Mouse (Mus musculus) layer of hippocampus, adult 18-20 months (tissue): ENCODE measurements around the gene Map3k6. TPM values are rescaled to one million over a fixed set of nuclear protein-coding genes. Genes with fewer than 3 reads are reported as not detected.
A peak's percentile ranks its signal among the peaks of the same experiment; 100 is the strongest.

Source experiments
- DNase-seq, 2 experiments: peaks; one replicate each; pipeline ENCODE4 v3.0.0; 2022; ENCODE audit warnings: low spot score in 2 of 2
- microRNA-seq, 2 experiments: library from miRNA; unstranded; fragments of <30 nt; microRNA quantifications; one replicate each; pipeline ENCODE4 v1.2.0; 2021
- total RNA-seq, 2 experiments: library from RNA; stranded (reverse); gene quantifications; 2 replicates each; pipeline ENCODE4 v1.2.3; 2021

The Map3k6 gene
- total RNA-seq, 2 experiments from 2014 or later = 5.6 to 6.9 TPM

DNA sequence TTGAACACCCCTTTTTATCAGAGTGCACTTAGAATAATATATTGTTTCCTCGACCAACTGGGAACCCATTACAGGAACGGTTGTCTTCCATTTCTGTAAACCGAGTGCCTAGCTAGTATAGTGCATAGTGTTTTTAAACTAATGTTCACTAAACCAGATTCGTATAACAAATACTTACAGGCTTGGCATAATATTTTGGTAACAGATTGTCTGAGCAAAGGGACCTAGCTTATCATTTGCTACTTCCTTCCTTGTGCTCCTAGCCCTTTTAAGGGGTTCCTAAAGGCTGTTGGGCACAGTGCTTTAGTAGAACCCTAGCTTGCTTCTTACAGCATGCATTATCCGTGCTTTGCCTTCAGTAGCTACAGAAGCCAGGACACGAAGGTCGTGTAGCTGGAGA is 40.9 kb downstream of the Map3k6 start:
- no peak for DNase-seq

GRCm38 (mm10) chr4:133281951-133282481 is 41.4 kb downstream of the Map3k6 start:
- no peak for DNase-seq

- no peak for DNase-seq
Measured at GRCm38 (mm10) chr4:133282656-133283055, 42.0 kb downstream of the Map3k6 start.

DNA sequence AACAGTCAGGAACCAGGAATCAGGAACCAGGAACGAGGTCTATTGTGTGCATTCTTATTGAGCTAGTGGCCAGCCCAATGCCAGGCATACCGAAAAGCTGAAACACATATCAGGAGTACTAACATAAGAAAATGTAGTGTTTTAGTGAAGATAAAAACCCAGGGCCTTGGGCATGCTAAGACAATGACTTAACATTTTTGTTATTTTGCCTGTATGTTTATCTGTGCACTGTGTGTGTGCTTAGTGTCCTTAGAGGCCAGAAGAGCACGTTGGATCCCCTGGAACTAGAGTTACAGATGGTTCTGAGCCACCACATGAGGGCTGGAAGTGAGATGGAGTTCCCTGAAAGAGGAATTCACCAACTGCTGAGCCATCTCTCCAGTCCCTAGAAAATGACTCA is 44.7 kb downstream of the Map3k6 start:
- no peak for DNase-seq

DNA sequence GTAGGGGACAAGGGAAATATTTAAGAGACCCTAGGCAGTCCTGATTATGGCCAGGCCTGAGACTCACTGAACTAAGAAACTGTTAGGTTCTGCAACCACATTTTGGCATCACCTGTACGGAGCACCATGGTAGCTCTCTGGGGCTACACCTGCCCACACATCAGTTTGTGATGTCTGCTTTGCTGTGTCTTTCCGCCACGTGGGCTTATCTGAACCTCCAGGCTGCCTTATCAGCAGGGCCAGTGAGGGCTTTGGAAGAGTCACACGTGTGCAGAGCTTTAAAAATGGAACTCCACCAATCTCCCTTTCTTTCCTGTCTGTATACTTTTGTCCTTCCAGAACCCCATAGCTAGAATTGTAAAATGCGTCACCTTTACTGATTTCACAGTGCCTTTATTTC is 45.3 kb downstream of the Map3k6 start:
- no peak for DNase-seq

DNA sequence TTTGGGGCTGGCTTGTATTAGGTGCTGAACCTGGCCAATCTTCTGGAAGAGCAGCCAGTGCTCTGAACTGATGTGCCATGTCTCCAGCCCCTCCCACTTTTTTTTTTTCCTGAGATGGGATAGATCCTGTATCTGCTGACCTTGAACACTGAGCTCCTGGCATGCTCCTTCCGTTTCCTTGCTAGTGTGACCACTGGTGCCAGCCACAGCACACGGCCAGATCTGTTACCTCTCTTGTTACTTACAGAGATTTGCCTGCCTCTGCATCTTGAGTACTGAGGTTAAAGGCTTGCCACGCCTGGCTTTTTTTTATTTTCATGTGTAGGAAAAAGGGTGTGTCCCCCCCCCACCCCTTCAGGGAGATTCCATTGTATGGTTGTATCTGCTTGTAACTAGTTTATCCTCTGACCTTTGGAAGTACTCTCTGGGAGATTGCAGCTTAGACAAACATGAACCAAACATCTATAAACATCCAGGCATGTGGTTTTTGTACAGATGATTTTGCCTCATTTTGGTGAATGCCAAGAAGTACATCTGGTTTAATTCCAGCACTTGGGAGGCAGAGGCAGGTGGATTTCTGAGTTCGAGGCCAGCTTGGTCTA is 46.0 kb downstream of the Map3k6 start:
- DNase-seq = no peak

DNA sequence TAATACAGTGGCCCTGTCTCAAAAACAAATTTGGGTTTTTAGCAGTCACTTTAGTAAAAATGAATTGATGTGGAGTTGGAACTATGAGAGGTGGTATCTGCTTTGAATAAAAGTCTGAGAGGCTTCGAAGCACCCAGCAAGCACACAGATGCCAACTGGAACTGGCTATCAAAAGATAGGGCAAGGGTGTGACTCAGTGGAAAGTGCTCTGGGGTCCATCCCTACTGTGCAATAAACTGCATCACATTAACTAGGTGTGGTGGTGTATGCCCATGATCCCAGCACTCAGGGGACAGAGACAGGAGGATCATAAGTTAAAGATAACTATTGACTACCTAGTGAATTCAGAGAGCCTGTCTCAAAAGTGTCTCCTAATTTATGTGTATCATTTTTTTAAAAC is 50.6 kb downstream of the Map3k6 start:
- DNase-seq = no peak

GRCm38 (mm10) chr4:133292405-133292804 is 51.8 kb downstream of the Map3k6 start:
- no peak for DNase-seq

GRCm38 (mm10) chr4:133292901-133293843 is 52.6 kb downstream of the Map3k6 start:
- no peak for DNase-seq

DNA sequence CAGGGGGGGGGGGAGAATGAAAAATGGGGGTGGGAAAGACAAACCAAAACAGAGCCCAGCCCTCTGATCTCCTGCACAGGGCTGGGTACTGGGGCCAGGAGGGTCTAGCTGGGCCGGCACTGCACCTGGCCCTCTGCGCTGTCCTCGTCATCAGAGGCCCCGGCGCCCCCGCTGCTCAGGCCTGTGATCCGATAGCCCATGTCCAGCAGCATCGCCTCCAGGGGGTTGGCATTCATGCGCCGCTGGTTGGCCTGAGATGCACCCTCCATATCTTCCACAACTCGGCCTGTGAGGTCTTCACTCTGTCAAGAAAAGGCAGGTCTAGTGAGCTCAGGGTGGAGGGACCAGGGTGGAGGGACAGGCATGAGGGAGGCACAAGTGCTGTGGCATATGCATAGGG is 53.5 kb downstream of the Map3k6 start:
- no peak for DNase-seq

- DNase-seq = no peak
Measured at GRCm38 (mm10) chr4:133297360-133297759, 56.7 kb downstream of the Map3k6 start.

DNA sequence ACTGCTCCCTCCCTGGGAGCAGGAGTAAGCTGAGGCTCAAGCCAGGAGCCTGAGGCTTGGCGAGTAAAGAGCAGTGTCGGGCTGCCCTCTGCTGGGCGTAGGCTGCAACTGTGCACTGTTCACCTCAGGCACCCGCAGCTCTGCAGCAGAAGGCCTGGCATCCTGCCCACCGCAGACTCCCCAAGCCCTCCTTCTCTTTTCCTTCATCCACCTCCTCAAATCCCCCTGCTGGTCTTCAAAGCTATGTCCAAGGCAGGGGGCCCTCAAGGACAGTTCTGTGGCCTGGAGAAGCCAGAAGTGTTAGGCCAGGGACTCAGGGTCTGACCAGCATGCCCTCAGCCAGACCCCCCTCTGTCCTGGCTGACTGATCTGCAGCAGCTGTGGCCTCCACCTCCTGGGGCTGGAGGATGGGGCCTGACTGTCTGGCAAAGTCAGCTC is 57.2 kb downstream of the Map3k6 start:
- peak; percentile 81 to 91 for DNase-seq

DNA sequence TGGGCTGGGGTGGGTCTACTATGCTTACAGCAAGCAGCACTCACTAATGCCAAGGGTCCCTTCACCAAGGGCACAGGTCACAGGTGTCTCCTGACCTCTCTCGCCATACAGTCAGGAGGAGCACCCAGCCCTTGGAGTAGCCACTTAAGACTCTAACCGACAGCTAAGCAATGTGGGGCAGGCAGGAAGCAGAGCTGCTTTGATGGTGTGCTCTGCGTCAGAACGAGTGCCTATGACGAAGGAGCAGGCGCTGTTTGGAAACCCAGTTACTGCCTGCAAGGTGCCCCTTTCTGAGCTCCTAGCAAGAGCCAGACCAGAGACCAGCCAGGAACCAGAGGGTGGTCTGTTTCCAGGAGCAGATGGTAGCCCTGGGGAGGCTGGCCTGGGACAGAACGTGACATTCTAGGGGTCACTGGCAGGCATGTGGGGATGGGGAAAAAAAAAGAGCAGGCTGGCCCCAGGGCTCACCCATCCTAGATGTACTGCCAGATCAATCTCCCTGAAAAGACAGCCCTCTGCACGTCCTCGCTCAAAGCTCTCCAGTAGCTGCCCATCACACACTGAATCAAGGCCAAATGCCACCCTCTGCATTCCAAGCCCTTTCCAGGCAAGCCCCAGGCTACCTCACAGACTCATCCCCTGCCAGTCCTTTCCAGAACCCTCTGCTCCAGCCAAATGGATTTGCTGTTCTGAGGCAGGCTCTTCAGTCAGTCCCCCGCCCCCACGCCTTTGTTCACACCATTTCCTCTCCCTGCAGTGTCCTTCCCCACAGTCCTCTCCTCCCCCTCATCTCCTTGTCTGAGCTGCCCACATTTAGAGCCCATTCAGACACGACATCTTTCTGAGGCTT is 58.1 kb downstream of the Map3k6 start:
- DNase-seq = peak; percentile 51 to 65

GRCm38 (mm10) chr4:133299701-133300100 is 59.1 kb downstream of the Map3k6 start:
- DNase-seq = peak; percentile 77 to 81

GRCm38 (mm10) chr4:133300421-133300820 is 59.8 kb downstream of the Map3k6 start:
- DNase-seq = no peak

- peak; percentile 57 to 86 for DNase-seq
Measured at GRCm38 (mm10) chr4:133301802-133302201, 61.2 kb downstream of the Map3k6 start.

Small RNA genes lying within 50 kb of the gene (microRNA-seq; reads per million reads assigned to microRNA genes)
- 1.5 to 2.9 reads per million in 2 experiments for gene Mir7017

Other genes starting within 250 kb of the Map3k6 start
- 100 to 1,000 TPM; 114 to 116 TPM for gene Ahdc1, start 229.6 kb upstream of the Map3k6 start, total RNA-seq
- gene Wasf2, start 110.3 kb upstream of the Map3k6 start, total RNA-seq = 10 to 100 TPM; 27.4 to 32.6 TPM
- 1 to 10 TPM; 3.0 to 3.4 TPM for gene Cd164l2, start 28.7 kb upstream of the Map3k6 start, total RNA-seq
- gene Gpr3, start 28.3 kb upstream of the Map3k6 start, total RNA-seq = 1 to 10 TPM; 7.3 to 7.6 TPM
- 1 to 10 TPM in 1 of 2 experiments, under 1 TPM in 1; 0.68 to 1.6 TPM for gene Sytl1, start 22.3 kb downstream of the Map3k6 start, total RNA-seq
- 10 to 100 TPM; 92.1 to 96.1 TPM for gene Tmem222, start 37.0 kb downstream of the Map3k6 start, total RNA-seq
- 10 to 100 TPM; 79.6 to 83.1 TPM for gene Wdtc1, start 112.7 kb downstream of the Map3k6 start, total RNA-seq
- 10 to 100 TPM; 62.2 to 62.9 TPM for gene Slc9a1, start 128.9 kb downstream of the Map3k6 start, total RNA-seq
- not detected for gene Tent5b, start 239.3 kb downstream of the Map3k6 start, total RNA-seq